Mouse (Mus musculus) E14TG2a.4 (cell line): Measurements from ENCODE around the gene Olfr551.
"Not testable (repeated sequence)": the region's sequence is repeated elsewhere in the genome, so short reads cannot be mapped to it uniquely, and the experiment has no call there.

Experiments used
- H3K27me3 ChIP-seq: 2 replicates; pipeline ENCODE4 v1.6.1; 2014; ENCODE audit warnings: low read length, control low read depth; ENCODE audit not compliant: insufficient read depth
- H3K36me3 ChIP-seq: 2 replicates; pipeline ENCODE4 v1.6.1; 2014; ENCODE audit warnings: low read length, control low read depth; ENCODE audit not compliant: insufficient read depth
- H3K4me1 ChIP-seq: replicated peaks from 2 replicates; pipeline ENCODE4 v1.6.1; 2014; ENCODE audit warnings: low read depth, low read length, control low read depth
- H3K4me3 ChIP-seq: replicated peaks from 2 replicates; pipeline ENCODE4 v1.5.1; 2014; ENCODE audit warnings: mild to moderate bottlenecking, low read length
- H3K9me3 ChIP-seq: 2 replicates; pipeline ENCODE4 v1.6.1; 2014; ENCODE audit warnings: low read length, control low read depth
- CTCF ChIP-seq: conservative IDR thresholded peaks from 2 replicates; pipeline ENCODE4 v1.5.1; 2014; ENCODE audit warnings: low read length
- NANOG ChIP-seq: IDR thresholded peaks from 2 replicates; pipeline ENCODE4 v1.6.1; 2014; ENCODE audit warnings: borderline replicate concordance, low read length, mixed read lengths
- POU5F1 ChIP-seq: IDR thresholded peaks from 2 replicates; pipeline ENCODE4 v1.6.1; 2014; ENCODE audit warnings: low read length, borderline replicate concordance

The Olfr551 gene

GRCm38 (mm10) chr7:102591786-102592185, at the start of gene Olfr551:
Gene Olfr551, minus strand, starts transcription at chr7:102591886.
- Histone ChIP-seq H3K27me3 (no peaks in the 10 kb centered on the region), H3K4me3 (no peak within 1 kb of the TSS), H3K4me1 (no peaks in the 10 kb centered on the region), H3K36me3 (no peaks in the 10 kb centered on the region), H3K9me3 (no peaks in the 10 kb centered on the region)
- no peak for TF ChIP-seq POU5F1
- TF ChIP-seq CTCF, result no peak
- no peak for TF ChIP-seq NANOG

- no peaks in the 10 kb centered on the region for H3K4me1 ChIP-seq
- TF ChIP-seq CTCF, result no peak
- TF ChIP-seq POU5F1, result no peak
- no peak for TF ChIP-seq NANOG
Observed at GRCm38 (mm10) chr7:102638132-102638531, 46.4 kb upstream of the Olfr551 start, which contains the start of gene Olfr554. Gene Olfr554, plus strand, starts transcription at chr7:102638432.

GRCm38 (mm10) chr7:102636665-102637064, 45.0 kb upstream of the Olfr551 start:
- no peaks in the 10 kb centered on the region for H3K27me3 ChIP-seq
- no peak for TF ChIP-seq POU5F1
- peak; percentile 17 for TF ChIP-seq CTCF
- no peak for TF ChIP-seq NANOG
- H3K4me3 ChIP-seq, result no peak overlapping the region
- H3K9me3 ChIP-seq, result no peaks in the 10 kb centered on the region
- no peaks in the 10 kb centered on the region for H3K36me3 ChIP-seq
- no peaks in the 10 kb centered on the region for H3K4me1 ChIP-seq

More at GRCm38 (mm10) chr7:102638132-102638531, 46.4 kb upstream of the Olfr551 start, which contains the start of gene Olfr554:
- H3K4me3 ChIP-seq, result no peak within 1 kb of the TSS
- no peaks in the 10 kb centered on the region for H3K36me3 ChIP-seq
- H3K9me3 ChIP-seq, result no peaks in the 10 kb centered on the region
- H3K27me3 ChIP-seq, result no peaks in the 10 kb centered on the region

GRCm38 (mm10) chr7:102620368-102620767, 28.7 kb upstream of the Olfr551 start:
- H3K36me3 ChIP-seq, H3K27me3 ChIP-seq, H3K4me1 ChIP-seq: not testable (repeated sequence)

GRCm38 (mm10) chr7:102619608-102620007, 27.9 kb upstream of the Olfr551 start:
- no peaks in the 10 kb centered on the region for H3K36me3 ChIP-seq
- no peak for TF ChIP-seq NANOG
- no peak for TF ChIP-seq POU5F1
- no peak for TF ChIP-seq CTCF
- no peaks in the 10 kb centered on the region for H3K27me3 ChIP-seq
- no peak overlapping the region for H3K4me3 ChIP-seq
- no peaks in the 10 kb centered on the region for H3K4me1 ChIP-seq
- no peaks in the 10 kb centered on the region; the same call in 1 of the 2 replicates for H3K9me3 ChIP-seq

More at GRCm38 (mm10) chr7:102620368-102620767, 28.7 kb upstream of the Olfr551 start:
- not testable (repeated sequence) for H3K9me3 ChIP-seq
- H3K4me3 ChIP-seq, result peak overlapping the region; percentile 70

- no peak for TF ChIP-seq POU5F1
- no peak for TF ChIP-seq CTCF
- TF ChIP-seq NANOG, result no peak
- no peaks in the 10 kb centered on the region; the same call in 1 of the 2 replicates for H3K9me3 ChIP-seq
- H3K36me3 ChIP-seq, result no peaks in the 10 kb centered on the region
- H3K4me3 ChIP-seq, result no peak within 1 kb of the TSS
- no peaks in the 10 kb centered on the region for H3K27me3 ChIP-seq
- H3K4me1 ChIP-seq, result no peaks in the 10 kb centered on the region
Observed at GRCm38 (mm10) chr7:102618118-102618517, 26.4 kb upstream of the Olfr551 start, which contains the start of gene Olfr553. Gene Olfr553, minus strand, starts transcription at chr7:102618218.

- TF ChIP-seq POU5F1, result no peak
- TF ChIP-seq NANOG, result no peak
- no peak for TF ChIP-seq CTCF
- no peaks in the 10 kb centered on the region for H3K27me3 ChIP-seq
- H3K36me3 ChIP-seq, result no peaks in the 10 kb centered on the region
- no peaks in the 10 kb centered on the region for H3K4me1 ChIP-seq
- no peak within 1 kb of the TSS for H3K4me3 ChIP-seq
- no peaks in the 10 kb centered on the region for H3K9me3 ChIP-seq
Observed at GRCm38 (mm10) chr7:102597378-102598031, 5.8 kb upstream of the Olfr551 start, which contains the start of gene Olfr552. Gene Olfr552, plus strand, starts transcription at chr7:102597770.

GRCm38 (mm10) chr7:102575998-102576397, 15.7 kb downstream of the Olfr551 start:
- H3K4me3 ChIP-seq, result no peak overlapping the region
- TF ChIP-seq POU5F1, result no peak
- H3K9me3 ChIP-seq, result no peaks in the 10 kb centered on the region
- H3K4me1 ChIP-seq, result no peaks in the 10 kb centered on the region
- no peaks in the 10 kb centered on the region for H3K27me3 ChIP-seq
- no peaks in the 10 kb centered on the region for H3K36me3 ChIP-seq

GRCm38 (mm10) chr7:102573174-102573830, 18.4 kb downstream of the Olfr551 start:
- H3K27me3 ChIP-seq, result no peaks in the 10 kb centered on the region
- no peaks in the 10 kb centered on the region for H3K36me3 ChIP-seq
- TF ChIP-seq CTCF (no peak), POU5F1 (no peak), NANOG (no peak)
- no peaks in the 10 kb centered on the region for H3K4me1 ChIP-seq
- no peaks in the 10 kb centered on the region for H3K9me3 ChIP-seq
- no peak overlapping the region for H3K4me3 ChIP-seq
